Mouse (Mus musculus): Measurements from ENCODE around the gene Nell1. TPM values are rescaled to one million over a fixed set of nuclear protein-coding genes. Genes with fewer than 3 reads are reported as not detected.

Gene Nell1
- total and polyA plus RNA-seq, 2 experiments from 2014 or later = 0.05 TPM; not detected in 1

DNA sequence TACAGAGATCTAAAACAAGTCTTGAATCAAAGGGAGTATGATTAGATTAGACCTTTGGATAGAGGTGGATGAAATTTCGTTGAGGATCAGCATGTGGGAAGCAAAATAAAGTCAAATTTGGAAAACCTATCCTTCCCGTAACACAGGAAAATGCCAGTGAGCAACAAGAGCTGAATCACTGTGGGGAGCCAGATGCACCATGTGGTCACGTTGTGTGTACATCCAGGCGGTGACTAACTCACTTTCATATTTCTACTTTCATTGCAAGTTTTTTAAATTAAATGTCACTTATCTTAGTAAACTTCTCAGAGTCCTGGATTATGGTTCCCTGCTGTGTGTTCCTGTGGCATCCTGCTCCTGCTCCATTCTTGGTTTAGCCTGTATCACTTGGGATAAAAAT, 576.8 kb downstream of the Nell1 start:
- H3K27ac ChIP-seq (ENCODE audit: low read depth) = no peak overlapping the region
- no peaks in the 10 kb centered on the region for H3K4me1 ChIP-seq (ENCODE audit: control insufficient read depth, insufficient read depth)
- no peak overlapping the region for H3K9ac ChIP-seq (replicated peaks; ENCODE audit: low read depth, low read length)
- H3K4me2 ChIP-seq (ENCODE audit: low read depth, low read length) = no peak overlapping the region
- ATAC-seq (ENCODE audit: insufficient read depth, low read depth) (no peak), DNase-seq (ENCODE audit: low spot score) (no peak)
- 71% methylated on average over 4 of the region's 4 CpGs for WGBS
- no peaks in the 10 kb centered on the region for H3K27me3 ChIP-seq (ENCODE audit: control insufficient read depth, insufficient read depth, low read length)
- TF ChIP-seq CTCF (IDR thresholded peaks at IDR 0.05; ENCODE audit: low read depth) = no peak
- no peaks in the 10 kb centered on the region for H3K36me3 ChIP-seq (replicated peaks; ENCODE audit: control insufficient read depth, insufficient read depth, low read length)
- H3K9me3 ChIP-seq (replicated peaks; ENCODE audit: control insufficient read depth, low read length) = no peaks in the 10 kb centered on the region
- no peak overlapping the region for H3K4me3 ChIP-seq (ENCODE audit: low read depth, low read length)

DNA sequence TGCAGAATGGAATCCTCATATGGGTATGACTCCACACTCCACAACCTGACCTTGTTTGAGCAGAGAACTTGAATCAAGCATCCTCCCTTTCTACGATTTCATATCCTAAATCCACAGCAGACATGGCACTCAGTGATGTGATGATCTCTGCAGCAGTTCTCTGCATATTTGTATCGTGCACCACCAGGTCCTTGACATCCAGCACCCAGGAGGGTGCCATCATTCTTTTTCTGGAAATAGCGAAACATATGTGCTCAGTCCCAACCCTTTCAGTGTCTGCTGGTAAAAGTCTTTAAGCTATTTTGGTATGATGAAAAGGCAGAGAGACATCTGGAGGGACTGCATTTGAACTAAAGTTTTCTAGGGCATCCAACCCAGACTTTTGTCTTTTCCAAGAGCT, 588.0 kb downstream of the Nell1 start:
- Histone ChIP-seq H3K4me3 (ENCODE audit: low read depth, low read length) (no peak overlapping the region), H3K9me3 (replicated peaks; ENCODE audit: control insufficient read depth, low read length) (no peaks in the 10 kb centered on the region), H3K27ac (ENCODE audit: low read depth) (no peak overlapping the region), H3K36me3 (replicated peaks; ENCODE audit: control insufficient read depth, insufficient read depth, low read length) (no peaks in the 10 kb centered on the region), H3K4me1 (ENCODE audit: control insufficient read depth, insufficient read depth) (no peaks in the 10 kb centered on the region), H3K27me3 (ENCODE audit: control insufficient read depth, insufficient read depth, low read length) (no peaks in the 10 kb centered on the region), H3K9ac (replicated peaks; ENCODE audit: low read depth, low read length) (no peak overlapping the region), H3K4me2 (ENCODE audit: low read depth, low read length) (no peak overlapping the region)
- WGBS = 76% methylated on average over 3 of the region's 3 CpGs
- ATAC-seq (ENCODE audit: insufficient read depth, low read depth) = no peak
- TF ChIP-seq EP300 (IDR thresholded peaks at IDR 0.05; ENCODE audit: low read depth) (no peak), CTCF (IDR thresholded peaks at IDR 0.05; ENCODE audit: low read depth) (no peak)
- DNase-seq (ENCODE audit: low spot score) = no peak

DNA sequence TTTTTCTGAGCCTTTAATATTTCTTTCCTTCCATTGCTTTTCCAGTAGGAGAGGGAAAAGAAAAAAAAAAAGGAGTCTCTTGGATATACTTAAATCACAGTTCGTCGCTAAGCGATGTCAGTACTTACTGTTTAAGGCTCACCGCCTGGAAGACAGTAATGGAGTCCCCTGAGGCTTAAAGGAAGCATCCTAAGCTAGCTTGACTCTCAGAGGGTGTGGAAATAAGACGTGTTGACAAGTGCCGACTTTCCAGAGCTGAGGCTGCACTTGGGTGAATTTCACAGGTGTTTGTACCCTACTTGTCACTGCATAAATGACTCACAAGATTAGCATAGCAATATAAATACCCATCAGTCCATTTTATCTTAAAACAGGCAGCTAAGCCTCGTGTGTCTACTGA, 599.2 kb downstream of the Nell1 start:
- Histone ChIP-seq H3K27me3 (ENCODE audit: control insufficient read depth, insufficient read depth, low read length) (no peaks in the 10 kb centered on the region), H3K4me3 (ENCODE audit: low read depth, low read length) (no peak overlapping the region), H3K27ac (ENCODE audit: low read depth) (no peak overlapping the region), H3K9ac (replicated peaks; ENCODE audit: low read depth, low read length) (no peak overlapping the region), H3K9me3 (replicated peaks; ENCODE audit: control insufficient read depth, low read length) (no peaks in the 10 kb centered on the region), H3K4me1 (ENCODE audit: control insufficient read depth, insufficient read depth) (no peaks in the 10 kb centered on the region), H3K4me2 (ENCODE audit: low read depth, low read length) (no peak overlapping the region), H3K36me3 (replicated peaks; ENCODE audit: control insufficient read depth, insufficient read depth, low read length) (no peaks in the 10 kb centered on the region)
- TF ChIP-seq EP300 (IDR thresholded peaks at IDR 0.05; ENCODE audit: low read depth) (no peak), CTCF (IDR thresholded peaks at IDR 0.05; ENCODE audit: low read depth) (no peak)
- ATAC-seq (ENCODE audit: insufficient read depth, low read depth) = no peak
- DNase-seq (ENCODE audit: low spot score) = no peak
- 49% methylated on average over 7 of the region's 7 CpGs for WGBS

DNA sequence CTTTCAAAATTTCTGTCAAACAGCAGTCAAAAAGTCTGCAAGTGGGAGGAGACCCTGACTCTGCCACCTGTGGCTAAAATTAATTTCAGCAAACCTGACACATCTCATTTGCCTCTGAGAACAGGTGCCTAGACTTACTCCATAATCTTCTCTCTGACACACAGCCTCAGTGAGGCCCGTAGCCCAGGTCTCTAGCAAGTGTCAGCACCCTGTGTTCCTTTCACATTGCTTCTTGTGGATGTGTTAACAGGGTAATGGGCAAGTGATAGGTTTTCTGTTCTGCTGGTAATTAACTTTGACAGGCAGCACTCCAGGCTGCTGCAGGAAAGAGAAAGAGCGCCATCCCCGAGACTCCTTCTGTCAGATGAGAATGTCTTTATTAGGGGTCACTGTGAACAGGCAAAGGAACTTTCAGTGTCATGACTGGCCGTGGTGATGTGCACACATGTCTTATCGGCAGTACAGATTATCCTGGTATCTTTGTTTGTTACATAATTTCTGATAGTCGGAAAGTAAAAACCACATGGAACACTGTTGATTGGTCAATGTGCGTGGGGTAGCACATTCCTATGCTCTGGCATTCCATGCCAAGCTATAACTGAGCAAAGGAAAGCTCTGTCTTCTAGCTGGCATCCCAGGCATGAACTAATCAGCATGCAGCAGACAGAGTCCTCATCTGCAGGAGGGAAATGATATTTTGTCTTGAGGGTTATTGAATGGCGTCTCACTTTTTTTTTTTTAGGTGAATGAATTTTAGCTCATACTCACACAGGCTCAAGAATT, 614.2 kb downstream of the Nell1 start:
- Histone ChIP-seq H3K9ac (replicated peaks; ENCODE audit: low read depth, low read length) (no peak overlapping the region), H3K36me3 (replicated peaks; ENCODE audit: control insufficient read depth, insufficient read depth, low read length) (no peaks in the 10 kb centered on the region), H3K4me2 (ENCODE audit: low read depth, low read length) (no peak overlapping the region), H3K4me1 (ENCODE audit: control insufficient read depth, insufficient read depth) (no peaks in the 10 kb centered on the region), H3K27ac (ENCODE audit: low read depth) (no peak overlapping the region), H3K9me3 (replicated peaks; ENCODE audit: control insufficient read depth, low read length) (no peaks in the 10 kb centered on the region), H3K27me3 (ENCODE audit: control insufficient read depth, insufficient read depth, low read length) (no peaks in the 10 kb centered on the region), H3K4me3 (ENCODE audit: low read depth, low read length) (no peak overlapping the region)
- no peak for DNase-seq (ENCODE audit: low spot score)
- TF ChIP-seq CTCF (IDR thresholded peaks at IDR 0.05; ENCODE audit: low read depth) = no peak
- TF ChIP-seq EP300 (IDR thresholded peaks at IDR 0.05; ENCODE audit: low read depth) = no peak
- ATAC-seq (ENCODE audit: insufficient read depth, low read depth) = no peak
- 28% methylated on average over 8 of the region's 8 CpGs for WGBS

DNA sequence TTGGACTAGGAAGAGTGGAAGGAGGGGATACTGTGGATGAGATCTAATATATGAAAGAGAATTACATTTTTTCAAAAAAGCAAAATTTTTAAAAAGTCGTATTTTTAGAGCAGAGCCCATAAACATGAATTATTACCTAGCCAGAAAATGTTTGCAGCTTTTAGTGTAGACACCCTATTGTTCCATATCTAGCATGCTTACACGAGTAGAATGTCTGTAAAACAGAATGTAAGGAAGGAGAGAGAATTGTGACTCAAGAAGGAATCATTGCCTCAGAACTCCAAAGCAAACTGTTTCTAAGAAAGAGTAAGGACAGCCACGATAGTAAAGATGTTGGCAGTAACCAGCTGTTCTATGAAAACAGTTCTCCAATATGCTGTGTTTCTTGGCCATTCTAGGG, 624.2 kb downstream of the Nell1 start, which contains the start of gene 4933405O20Rik:
TSS of gene 4933405O20Rik (plus strand) at position 301 of the 400 bp plus-strand sequence.
- no peak within 1 kb of the TSS for H3K4me2 ChIP-seq (ENCODE audit: low read depth, low read length)
- 60% methylated on average over 3 of the region's 3 CpGs for WGBS
- no peak within 1 kb of the TSS for H3K4me3 ChIP-seq (ENCODE audit: low read depth, low read length)
- no peaks in the 10 kb centered on the region for H3K4me1 ChIP-seq (ENCODE audit: control insufficient read depth, insufficient read depth)
- no peak within 1 kb of the TSS for H3K9ac ChIP-seq (replicated peaks; ENCODE audit: low read depth, low read length)
- no peak for ATAC-seq (ENCODE audit: insufficient read depth, low read depth)
- no peak within 1 kb of the TSS for H3K27ac ChIP-seq (ENCODE audit: low read depth)
- TF ChIP-seq EP300 (IDR thresholded peaks at IDR 0.05; ENCODE audit: low read depth) (no peak), CTCF (IDR thresholded peaks at IDR 0.05; ENCODE audit: low read depth) (no peak)
- H3K27me3 ChIP-seq (ENCODE audit: control insufficient read depth, insufficient read depth, low read length) = no peaks in the 10 kb centered on the region
- no peak for DNase-seq (ENCODE audit: low spot score)
- H3K9me3 ChIP-seq (replicated peaks; ENCODE audit: control insufficient read depth, low read length) = no peaks in the 10 kb centered on the region
- H3K36me3 ChIP-seq (replicated peaks; ENCODE audit: control insufficient read depth, insufficient read depth, low read length) = no peaks in the 10 kb centered on the region

DNA sequence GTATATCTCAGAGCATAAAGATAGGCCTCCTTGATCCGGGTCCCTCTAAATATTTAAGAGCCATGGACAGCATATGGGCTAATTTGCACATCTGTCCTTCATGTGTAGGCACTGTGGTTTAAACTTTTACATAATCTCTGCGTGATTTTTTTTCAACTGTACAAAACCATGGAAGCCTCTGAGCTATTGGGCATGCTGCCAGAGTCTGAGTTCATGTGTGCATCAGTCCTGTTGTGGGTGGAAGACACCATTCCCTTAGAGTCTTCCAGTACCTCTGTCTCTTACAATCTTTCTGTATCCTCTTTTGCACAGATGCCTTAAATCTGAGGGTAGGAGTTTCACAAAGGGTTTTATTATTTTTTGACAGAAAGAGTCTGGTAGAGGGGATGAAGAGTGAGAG, 639.4 kb downstream of the Nell1 start:
- Histone ChIP-seq H3K27ac (ENCODE audit: low read depth) (no peak overlapping the region), H3K9me3 (replicated peaks; ENCODE audit: control insufficient read depth, low read length) (no peaks in the 10 kb centered on the region), H3K4me2 (ENCODE audit: low read depth, low read length) (no peak overlapping the region), H3K4me3 (ENCODE audit: low read depth, low read length) (no peak overlapping the region), H3K27me3 (ENCODE audit: control insufficient read depth, insufficient read depth, low read length) (no peaks in the 10 kb centered on the region), H3K36me3 (replicated peaks; ENCODE audit: control insufficient read depth, insufficient read depth, low read length) (no peaks in the 10 kb centered on the region), H3K9ac (replicated peaks; ENCODE audit: low read depth, low read length) (no peak overlapping the region), H3K4me1 (ENCODE audit: control insufficient read depth, insufficient read depth) (no peaks in the 10 kb centered on the region)
- WGBS = 71% methylated on average over 2 of the region's 2 CpGs
- ATAC-seq (ENCODE audit: insufficient read depth, low read depth) = no peak
- no peak for DNase-seq (ENCODE audit: low spot score)
- TF ChIP-seq CTCF (IDR thresholded peaks at IDR 0.05; ENCODE audit: low read depth) (no peak), EP300 (IDR thresholded peaks at IDR 0.05; ENCODE audit: low read depth) (no peak)

Data from heart, postnatal 0 days (tissue).